Mouse (Mus musculus): ENCODE data around the gene Mss51. TPM values are rescaled to one million over a fixed set of nuclear protein-coding genes. Genes with fewer than 3 reads are reported as not detected.

Gene Mss51
- polyA plus RNA-seq (2015; fragmentation: Nextera tagmentation; extraction: Ambion mirVana): 0.64 and 0.92 TPM in 2 replicates

DNA sequence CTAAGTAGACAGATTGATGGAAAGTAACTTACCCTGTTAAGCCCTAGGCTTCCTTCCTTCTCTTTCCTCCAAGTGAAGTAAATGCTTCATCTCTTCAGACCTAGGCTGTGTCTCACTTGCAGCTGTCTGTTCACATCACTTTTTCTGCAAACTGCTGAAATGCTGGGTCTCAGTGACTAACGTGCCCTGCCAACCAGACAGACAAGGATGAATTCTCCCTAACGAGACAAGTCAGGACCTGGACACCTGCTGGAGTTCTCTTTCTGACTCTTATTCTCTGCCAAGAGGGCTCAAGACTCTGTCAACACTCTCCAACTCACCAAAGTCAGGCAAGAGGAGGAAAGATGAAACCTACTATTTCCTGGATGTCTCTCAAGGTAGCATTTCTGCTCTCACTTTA is at the start of gene Mss51:
TSS of gene Mss51 (minus strand) at position 299 of the 400 bp plus-strand sequence.
- Histone ChIP-seq H3K4me3 (replicated peaks) (no peak within 1 kb of the TSS), H3K4me1 (no peaks in the 10 kb centered on the region), H3K27me3 (replicated peaks) (no peaks in the 10 kb centered on the region), H3K9me3 (no peaks in the 10 kb centered on the region), H3K9ac (no peak within 1 kb of the TSS), H3K36me3 (peaks cover 11% of the 10 kb centered on the region; the same call in 1 of the 2 replicates), H3K4me2 (no peak within 1 kb of the TSS), H3K27ac (no peak within 1 kb of the TSS)
- ATAC-seq (ENCODE audit: insufficient read depth, low FRiP score, low read depth): no peak
- WGBS: 77% methylated on average over 2 of the region's 2 CpGs

DNA sequence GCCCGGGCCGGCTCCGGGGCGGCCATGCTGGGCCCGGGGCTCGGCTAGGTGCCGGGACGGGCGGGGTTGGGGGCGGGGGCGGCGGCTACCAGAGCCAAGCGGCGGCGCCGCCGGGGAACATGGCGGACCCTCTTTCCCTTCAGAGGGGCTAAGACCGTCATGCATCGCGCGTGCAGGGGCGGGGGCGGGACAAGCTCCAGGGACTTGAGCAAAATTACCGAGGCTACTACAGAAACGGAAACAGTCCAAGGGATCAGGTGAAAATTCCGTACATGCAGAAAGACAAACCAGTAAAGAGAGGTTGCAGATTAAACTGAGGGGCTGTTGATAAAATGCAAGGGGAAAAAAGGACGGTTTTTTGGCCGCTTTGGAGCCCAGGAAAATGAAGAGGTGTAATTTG is 49.7 kb upstream of the Mss51 start, which contains the start of gene Ppp3cb:
TSS of gene Ppp3cb (minus strand) at position 159 of the 400 bp plus-strand sequence.
- Histone ChIP-seq H3K36me3 (peaks cover 18% of the 10 kb centered on the region; the same call in 1 of the 2 replicates), H3K4me2 (peak within 1 kb of the TSS; percentile 51), H3K27ac (peak within 1 kb of the TSS; percentile 99), H3K27me3 (replicated peaks) (no peaks in the 10 kb centered on the region), H3K4me1 (peaks cover 10% of the 10 kb centered on the region), H3K9ac (peak within 1 kb of the TSS; percentile 98), H3K4me3 (replicated peaks) (peak within 1 kb of the TSS; percentile 87), H3K9me3 (no peaks in the 10 kb centered on the region)
- ATAC-seq (ENCODE audit: insufficient read depth, low FRiP score, low read depth): peak; percentile 87
- WGBS: 1% methylated on average over 28 of the region's 29 CpGs

DNA sequence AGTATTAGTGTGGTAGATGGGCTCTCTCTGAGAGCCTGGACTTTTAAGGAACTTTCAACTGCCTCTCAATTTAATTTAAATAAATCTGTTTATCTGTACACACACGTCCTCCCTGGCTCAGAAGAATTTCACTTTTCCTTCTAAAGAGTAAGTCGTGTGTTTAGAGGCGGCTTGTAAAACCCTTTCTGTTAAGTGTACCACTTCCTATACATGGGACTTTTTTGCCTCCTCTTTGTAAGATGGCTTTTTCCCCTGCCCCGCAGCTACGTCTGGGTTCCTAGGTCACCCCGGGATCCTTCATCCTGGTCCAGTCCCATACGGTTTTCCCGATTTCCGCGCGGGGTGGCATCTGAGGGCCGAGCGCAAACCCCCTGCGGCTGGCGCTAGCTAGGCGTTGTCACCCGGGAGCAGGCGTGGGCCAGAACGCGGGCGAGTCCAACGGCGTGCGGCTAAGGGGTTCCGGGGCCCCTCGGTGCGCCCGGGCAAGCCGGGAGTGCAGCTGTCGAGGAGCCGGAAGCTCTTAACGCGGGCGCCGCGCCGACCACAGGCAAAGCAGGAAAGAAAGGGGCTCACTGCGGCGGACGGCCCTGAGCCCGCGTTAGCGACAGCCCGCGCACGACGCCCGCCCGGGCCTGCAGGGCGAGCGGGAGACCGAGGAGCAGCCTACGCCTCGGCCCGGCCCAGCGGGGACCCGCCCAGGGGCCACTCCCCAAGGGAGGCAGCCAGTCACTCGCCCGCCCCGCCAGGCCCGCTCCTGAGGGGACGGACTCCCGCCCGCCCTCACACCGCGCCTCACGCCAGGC is 49.0 kb upstream of the Mss51 start:
- peak overlapping the region; percentile 87 for H3K4me3 ChIP-seq (replicated peaks)
- WGBS: under 1% methylated on average over 56 of the region's 67 CpGs
- peak overlapping the region; percentile 99 for H3K27ac ChIP-seq
- H3K9me3 ChIP-seq: no peaks in the 10 kb centered on the region
- ATAC-seq (ENCODE audit: insufficient read depth, low FRiP score, low read depth): peak; percentile 100
- H3K36me3 ChIP-seq: 0 out of 2 replicates have a peak, but pooled peaks cover 13% of the 10 kb centered on the region
- peak overlapping the region; percentile 98 for H3K9ac ChIP-seq
- H3K27me3 ChIP-seq (replicated peaks): no peaks in the 10 kb centered on the region
- peaks cover 10% of the 10 kb centered on the region for H3K4me1 ChIP-seq
- H3K4me2 ChIP-seq: peak overlapping the region; percentile 51

GRCm38 (mm10) chr14:20544467-20545411 is 48.0 kb upstream of the Mss51 start:
- Histone ChIP-seq H3K9me3 (no peaks in the 10 kb centered on the region), H3K4me1 (peaks cover 10% of the 10 kb centered on the region), H3K27me3 (replicated peaks) (no peaks in the 10 kb centered on the region), H3K4me2 (peak overlapping the region; percentile 51), H3K4me3 (replicated peaks) (peak overlapping the region; percentile 33), H3K9ac (no peak overlapping the region; the same call in 1 of the 2 replicates), H3K36me3 (0 out of 2 replicates have a peak, but pooled peaks cover 8% of the 10 kb centered on the region), H3K27ac (no peak overlapping the region)
- no peak for ATAC-seq (ENCODE audit: insufficient read depth, low FRiP score, low read depth)
- 61% methylated on average over 7 of the region's 7 CpGs for WGBS

DNA sequence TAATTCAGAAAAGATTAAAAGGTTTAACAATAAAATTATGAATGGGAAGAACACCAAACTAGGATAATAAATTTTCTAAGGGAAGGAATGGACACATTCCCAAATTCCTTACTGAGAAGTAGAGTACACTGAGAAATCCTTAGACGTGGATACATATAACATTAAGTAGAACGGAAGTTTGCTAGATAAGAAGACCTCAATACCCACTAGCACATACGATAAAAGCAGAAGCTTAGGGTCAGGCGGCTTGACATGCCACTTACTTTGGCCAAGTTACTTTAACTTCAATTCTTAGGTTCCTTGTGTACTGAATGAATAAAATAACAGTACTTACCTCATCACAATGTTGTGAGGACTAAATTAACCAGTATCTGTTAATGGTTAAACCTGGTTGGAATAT is 32.9 kb upstream of the Mss51 start:
- H3K27ac ChIP-seq: no peak overlapping the region
- H3K4me3 ChIP-seq (replicated peaks): no peak overlapping the region
- no peaks in the 10 kb centered on the region for H3K9me3 ChIP-seq
- no peak for ATAC-seq (ENCODE audit: insufficient read depth, low FRiP score, low read depth)
- no peak overlapping the region for H3K4me2 ChIP-seq
- no peaks in the 10 kb centered on the region for H3K4me1 ChIP-seq
- H3K36me3 ChIP-seq: no peaks in the 10 kb centered on the region
- H3K27me3 ChIP-seq (replicated peaks): no peaks in the 10 kb centered on the region
- H3K9ac ChIP-seq: no peak overlapping the region
- WGBS: 85% methylated on average over 4 of the region's 4 CpGs

GRCm38 (mm10) chr14:20520179-20520578 is 23.5 kb upstream of the Mss51 start:
- H3K9me3 ChIP-seq: no peaks in the 10 kb centered on the region
- H3K4me1 ChIP-seq: no peaks in the 10 kb centered on the region
- no peak overlapping the region for H3K27ac ChIP-seq
- H3K4me3 ChIP-seq (replicated peaks): no peak overlapping the region
- 94% methylated on average over 2 of the region's 2 CpGs for whole genome bisulfite sequencing
- H3K4me2 ChIP-seq: no peak overlapping the region
- no peaks in the 10 kb centered on the region for H3K27me3 ChIP-seq (replicated peaks)
- no peak overlapping the region for H3K9ac ChIP-seq
- 0 out of 2 replicates have a peak, but pooled peaks cover 4% of the 10 kb centered on the region for H3K36me3 ChIP-seq
- no peak for ATAC-seq (ENCODE audit: insufficient read depth, low FRiP score, low read depth)

- no peak overlapping the region for H3K4me3 ChIP-seq (replicated peaks)
- H3K4me2 ChIP-seq: no peak overlapping the region
- no peak overlapping the region for H3K9ac ChIP-seq
- H3K36me3 ChIP-seq: peaks cover 4% of the 10 kb centered on the region; the same call in 1 of the 2 replicates
- no peaks in the 10 kb centered on the region for H3K9me3 ChIP-seq
- ATAC-seq (ENCODE audit: insufficient read depth, low FRiP score, low read depth): no peak
- H3K4me1 ChIP-seq: no peaks in the 10 kb centered on the region
- no peak overlapping the region for H3K27ac ChIP-seq
- WGBS: 79% methylated on average over 2 of the region's 2 CpGs
- no peaks in the 10 kb centered on the region for H3K27me3 ChIP-seq (replicated peaks)
Observed at GRCm38 (mm10) chr14:20508424-20508823, 11.7 kb upstream of the Mss51 start.

DNA sequence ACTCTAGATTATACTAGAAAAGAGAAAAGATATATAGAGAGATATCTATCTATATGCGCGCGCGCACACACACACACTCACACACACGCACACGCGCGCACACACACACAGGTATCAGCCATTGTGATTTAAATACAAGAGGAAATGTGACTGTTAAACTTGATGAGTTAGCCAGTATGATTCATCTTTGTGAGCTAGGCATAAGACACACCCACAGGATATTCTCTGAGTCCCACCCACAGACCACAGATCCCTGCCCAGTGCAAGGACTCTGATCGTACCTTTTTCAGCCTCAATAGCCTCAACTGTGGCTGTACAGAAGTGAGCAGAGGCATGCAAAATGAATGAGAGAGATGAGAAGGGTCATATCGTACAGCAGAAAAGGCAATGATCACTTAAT is 6.3 kb upstream of the Mss51 start:
- Histone ChIP-seq H3K4me3 (replicated peaks) (no peak overlapping the region), H3K4me1 (no peaks in the 10 kb centered on the region), H3K27ac (no peak overlapping the region), H3K27me3 (replicated peaks) (no peaks in the 10 kb centered on the region), H3K4me2 (no peak overlapping the region), H3K36me3 (0 out of 2 replicates have a peak, but pooled peaks cover 3% of the 10 kb centered on the region), H3K9ac (no peak overlapping the region), H3K9me3 (no peaks in the 10 kb centered on the region)
- no peak for ATAC-seq (ENCODE audit: insufficient read depth, low FRiP score, low read depth)
- WGBS: 92% methylated on average over 10 of the region's 10 CpGs

DNA sequence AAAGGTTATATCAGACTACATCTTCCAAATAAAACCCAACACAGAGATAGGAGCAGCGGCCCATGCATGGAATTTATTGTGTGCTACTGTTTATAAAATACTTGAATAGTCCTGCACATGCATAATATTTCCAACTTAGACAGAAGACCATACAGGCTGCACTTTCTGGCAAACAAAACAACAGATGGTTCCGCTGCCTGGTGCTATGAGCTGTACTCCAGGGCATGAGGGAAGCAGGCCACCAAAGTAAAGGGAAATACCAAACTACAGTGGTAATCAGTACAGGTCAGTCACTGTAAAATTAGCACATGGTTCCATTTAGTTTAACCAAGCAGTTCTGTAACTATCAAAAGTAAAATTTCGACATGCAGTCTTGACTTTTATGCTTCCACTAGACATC is 3.3 kb upstream of the Mss51 start:
- Histone ChIP-seq H3K9me3 (no peaks in the 10 kb centered on the region), H3K27ac (no peak overlapping the region), H3K36me3 (peaks cover 11% of the 10 kb centered on the region; the same call in 1 of the 2 replicates), H3K4me2 (no peak overlapping the region), H3K4me1 (no peaks in the 10 kb centered on the region), H3K9ac (no peak overlapping the region), H3K27me3 (replicated peaks) (no peaks in the 10 kb centered on the region), H3K4me3 (replicated peaks) (no peak overlapping the region)
- no peak for ATAC-seq (ENCODE audit: insufficient read depth, low FRiP score, low read depth)
- 90% methylated on average over 3 of the region's 3 CpGs for WGBS

- no peak for ATAC-seq (ENCODE audit: insufficient read depth, low FRiP score, low read depth)
- H3K36me3 ChIP-seq: 0 out of 2 replicates have a peak, but pooled peaks cover 4% of the 10 kb centered on the region
- no peaks in the 10 kb centered on the region for H3K27me3 ChIP-seq (replicated peaks)
- WGBS: 91% methylated on average over 5 of the region's 5 CpGs
- H3K27ac ChIP-seq: no peak overlapping the region
- no peaks in the 10 kb centered on the region for H3K4me1 ChIP-seq
- no peak overlapping the region for H3K4me3 ChIP-seq (replicated peaks)
- H3K4me2 ChIP-seq: no peak overlapping the region
- no peak overlapping the region for H3K9ac ChIP-seq
- H3K9me3 ChIP-seq: no peaks in the 10 kb centered on the region
Observed at GRCm38 (mm10) chr14:20486031-20486430, 10.7 kb downstream of the Mss51 start.

DNA sequence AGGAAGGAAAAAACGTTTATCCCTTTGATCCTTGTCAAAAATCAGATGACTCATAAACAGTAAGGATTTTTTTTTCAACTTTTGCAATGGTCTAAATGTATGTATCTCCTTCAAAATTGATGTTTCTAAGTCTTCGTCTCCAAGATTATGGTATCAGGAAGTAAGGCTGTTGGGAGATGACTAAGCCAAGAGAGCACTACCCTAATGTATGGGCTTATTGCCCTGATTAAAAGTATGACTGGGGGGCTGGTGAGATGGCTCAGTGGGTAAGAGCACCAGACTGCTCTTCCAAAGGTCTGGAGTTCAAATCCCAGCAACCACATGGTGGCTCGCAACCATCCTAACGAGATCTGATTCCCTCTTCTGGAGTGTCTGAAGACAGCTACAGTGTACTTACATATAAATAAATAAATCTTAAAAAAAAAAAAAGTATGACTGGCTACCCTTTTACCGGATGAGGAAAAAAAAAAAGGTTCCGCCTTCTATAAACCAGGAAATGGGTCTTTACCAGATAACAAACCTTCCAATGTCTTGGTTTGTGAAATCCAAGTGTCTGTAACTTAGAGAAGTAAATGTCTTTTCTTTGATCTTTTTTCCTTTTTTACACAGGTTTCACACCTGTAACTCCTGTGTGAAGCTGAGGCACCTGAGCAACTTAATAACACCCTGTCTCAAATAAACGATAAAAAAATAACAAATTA is 14.5 kb downstream of the Mss51 start:
- Histone ChIP-seq H3K27ac (no peak overlapping the region), H3K9me3 (no peaks in the 10 kb centered on the region), H3K9ac (no peak overlapping the region), H3K27me3 (replicated peaks) (no peaks in the 10 kb centered on the region), H3K4me3 (replicated peaks) (no peak overlapping the region), H3K4me2 (no peak overlapping the region), H3K36me3 (0 out of 2 replicates have a peak, but pooled peaks cover 4% of the 10 kb centered on the region), H3K4me1 (peaks cover 9% of the 10 kb centered on the region; the same call in 1 of the 2 replicates)
- WGBS: 82% methylated on average over 7 of the region's 7 CpGs
- no peak for ATAC-seq (ENCODE audit: insufficient read depth, low FRiP score, low read depth)
